Mouse (Mus musculus) midbrain, embryonic 10.5 days (tissue): ENCODE measurements around the gene Pdgfa. TPM values are rescaled to one million over a fixed set of nuclear protein-coding genes. Genes with fewer than 3 reads are reported as not detected.

Experiments used
- polyA plus RNA-seq: library from polyadenylated mRNA; unstranded; fragments of >200 nt; fragmentation: Nextera tagmentation; extraction: Ambion mirVana; gene quantifications from 2 replicates; pipeline ENCODE4 v1.2.1, GENCODE M21; 2016

Gene Pdgfa
- polyA plus RNA-seq, 1 experiment from 2014 or later, result 6.8 TPM

Other genes starting within 250 kb of the Pdgfa start
- gene Fam20c, start 242.9 kb downstream of the Pdgfa start, polyA plus RNA-seq, result 7.0 and 9.5 TPM in 2 replicates
- gene Gm5294, start 177.3 kb downstream of the Pdgfa start, polyA plus RNA-seq, result not detected in 2 replicates
- 9.4 and 21.6 TPM in 2 replicates for gene Prkar1b, start 152.6 kb upstream of the Pdgfa start, polyA plus RNA-seq
- 6.7 and 7.7 TPM in 2 replicates for gene Dnaaf5, start 152.9 kb upstream of the Pdgfa start, polyA plus RNA-seq
- 46.9 and 49.6 TPM in 2 replicates for gene Sun1, start 203.3 kb upstream of the Pdgfa start, polyA plus RNA-seq